Mouse (Mus musculus) adrenal gland, postnatal 25 days (tissue): ENCODE measurements around the gene Ttyh3. TPM values are rescaled to one million over a fixed set of nuclear protein-coding genes. Genes with fewer than 3 reads are reported as not detected.
A peak's percentile ranks its signal among the peaks of the same experiment; 100 is the strongest.
"Not testable (repeated sequence)": the region's sequence is repeated elsewhere in the genome, so short reads cannot be mapped to it uniquely, and the experiment has no call there.

Experiments used
- DNase-seq: peaks from one replicate; pipeline ENCODE4 v3.0.0; 2021; ENCODE audit warnings: mixed read lengths
- long read RNA-seq: library from polyadenylated mRNA; stranded (forward); transcript quantifications from one replicate; pipeline ENCODE4 v2.0.0, GENCODE M21; 2021
- total RNA-seq: library from RNA; stranded (reverse); gene quantifications from 2 replicates; pipeline ENCODE4 v1.2.3, GENCODE M21; 2021

Ttyh3 gene
- 121 and 195 TPM in 2 replicates for total RNA-seq
- long read RNA-seq, partial matches to known transcripts: 0 of 7 reads
- long read RNA-seq, other reads (novel, unspliced or antisense): 7 of 7 reads

GRCm38 (mm10) chr5:140648519-140649100, at the start of gene Ttyh3:
Gene Ttyh3, minus strand, starts transcription at chr5:140649031.
- DNase-seq: peak; percentile 52

GRCm38 (mm10) chr5:140695987-140696386, 47.2 kb upstream of the Ttyh3 start:
- DNase-seq: no peak

- no peak for DNase-seq
Measured at GRCm38 (mm10) chr5:140688434-140688833, 39.6 kb upstream of the Ttyh3 start.

- peak; percentile 42 for DNase-seq
Measured at GRCm38 (mm10) chr5:140684343-140685148, 35.7 kb upstream of the Ttyh3 start.

- no peak for DNase-seq
Measured at GRCm38 (mm10) chr5:140682113-140682512, 33.3 kb upstream of the Ttyh3 start.

GRCm38 (mm10) chr5:140680950-140681349, 32.1 kb upstream of the Ttyh3 start:
- no peak for DNase-seq

- no peak for DNase-seq
Measured at GRCm38 (mm10) chr5:140680051-140680450, 31.2 kb upstream of the Ttyh3 start.

- DNase-seq: no peak
Measured at GRCm38 (mm10) chr5:140677137-140677536, 28.3 kb upstream of the Ttyh3 start.

GRCm38 (mm10) chr5:140675640-140676039, 26.8 kb upstream of the Ttyh3 start:
- no peak for DNase-seq

- DNase-seq: no peak
Measured at GRCm38 (mm10) chr5:140675079-140675478, 26.2 kb upstream of the Ttyh3 start.

- no peak for DNase-seq
Measured at GRCm38 (mm10) chr5:140674036-140674435, 25.2 kb upstream of the Ttyh3 start.

GRCm38 (mm10) chr5:140672603-140673002, 23.8 kb upstream of the Ttyh3 start:
- DNase-seq: not testable (repeated sequence)

- DNase-seq: no peak
Measured at GRCm38 (mm10) chr5:140672115-140672514, 23.3 kb upstream of the Ttyh3 start.

- peak; percentile 68 for DNase-seq
Measured at GRCm38 (mm10) chr5:140663621-140664180, 14.9 kb upstream of the Ttyh3 start.

- DNase-seq: no peak
Measured at GRCm38 (mm10) chr5:140662741-140663592, 14.1 kb upstream of the Ttyh3 start.

GRCm38 (mm10) chr5:140661875-140662643, 13.2 kb upstream of the Ttyh3 start:
- no peak for DNase-seq

GRCm38 (mm10) chr5:140661427-140661826, 12.6 kb upstream of the Ttyh3 start:
- no peak for DNase-seq

- DNase-seq: no peak
Measured at GRCm38 (mm10) chr5:140660398-140660797, 11.6 kb upstream of the Ttyh3 start.

GRCm38 (mm10) chr5:140659607-140660272, 10.9 kb upstream of the Ttyh3 start:
- no peak for DNase-seq

GRCm38 (mm10) chr5:140654096-140654845, 5.4 kb upstream of the Ttyh3 start:
- DNase-seq: peak; percentile 67
